Mouse (Mus musculus) ES-Bruce4 (cell line): ENCODE data around the gene Acp5.

Source experiments
- CTCF ChIP-seq: IDR thresholded peaks from one replicate; pipeline ENCODE4 v1.8.1; 2011; ENCODE audit warnings: low read depth, low read length
- EP300 ChIP-seq: IDR thresholded peaks from 2 replicates; pipeline ENCODE4 v1.6.1; 2011; ENCODE audit warnings: low read depth, low read length; ENCODE audit not compliant: insufficient read depth

DNA sequence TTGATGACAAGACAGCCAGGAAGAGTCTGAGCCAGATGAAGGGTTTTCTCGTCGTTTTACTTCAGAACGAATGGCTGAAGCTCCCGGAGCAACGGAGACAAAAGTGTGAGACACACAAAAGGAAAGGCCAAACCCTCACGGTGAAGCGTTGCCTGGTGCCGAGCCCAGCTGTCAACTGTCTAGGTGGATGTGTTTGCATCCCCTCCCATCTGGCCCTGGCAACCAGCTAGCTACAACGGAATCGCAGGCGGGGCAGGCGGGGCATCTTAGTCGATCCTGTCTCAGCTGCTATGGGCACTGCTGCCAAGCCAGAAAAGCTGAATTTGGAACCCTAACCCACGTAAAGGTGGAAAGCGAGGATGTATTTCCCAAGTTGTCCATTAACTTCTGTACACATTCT is 19.4 kb downstream of the Acp5 start:
- TF ChIP-seq EP300 (no peak), CTCF (no peak)
